Mouse (Mus musculus): ENCODE data around the gene Gm3543. TPM values are rescaled to one million over a fixed set of nuclear protein-coding genes. Genes with fewer than 3 reads are reported as not detected.
"Not testable (repeated sequence)": the region's sequence is repeated elsewhere in the genome, so short reads cannot be mapped to it uniquely, and the experiment has no call there.

Gm3543 gene
- polyA plus RNA-seq (2016; fragmentation: Nextera tagmentation; extraction: Ambion mirVana) = not detected in 2 replicates

DNA sequence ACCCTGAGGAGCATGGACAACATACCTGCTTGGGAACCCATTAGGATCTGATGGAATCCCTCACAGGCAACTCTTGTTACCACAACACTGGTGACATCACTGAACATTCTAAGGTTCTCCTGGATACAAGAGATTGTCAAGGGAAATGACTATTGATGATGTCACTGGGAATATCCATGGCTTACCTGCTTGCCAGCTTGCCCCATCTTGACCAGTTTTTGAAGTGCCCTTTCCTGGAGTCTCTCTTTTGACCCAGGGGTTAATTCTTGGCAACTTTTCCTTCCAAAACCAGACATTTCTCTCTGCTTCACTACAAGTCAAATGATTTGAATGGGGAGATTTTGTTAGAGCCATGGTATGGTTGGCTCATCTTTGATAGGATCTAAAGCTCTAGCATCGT lies at the start of gene Gm3543:
Gene Gm3543 (minus strand): TSS at position 101 of the 400 bp plus-strand sequence.
- not testable (repeated sequence) for H3K27me3 ChIP-seq; H3K4me1 ChIP-seq; H3K36me3 ChIP-seq; H3K4me2 ChIP-seq (replicated peaks); H3K9me3 ChIP-seq (replicated peaks); H3K4me3 ChIP-seq; H3K27ac ChIP-seq; ATAC-seq (ENCODE audit: low FRiP score); H3K9ac ChIP-seq
- WGBS = 82% methylated on average over 1 of the region's 1 CpGs

- not testable (repeated sequence) for ATAC-seq (ENCODE audit: low FRiP score); H3K9me3 ChIP-seq (replicated peaks); H3K4me1 ChIP-seq; H3K9ac ChIP-seq; H3K4me2 ChIP-seq (replicated peaks); H3K27ac ChIP-seq; H3K4me3 ChIP-seq; H3K27me3 ChIP-seq; H3K36me3 ChIP-seq
- 64% methylated on average over 3 of the region's 3 CpGs for WGBS
Observed at GRCm38 (mm10) chr14:41968596-41968995, 14.5 kb downstream of the Gm3543 start.

- H3K9ac ChIP-seq; ATAC-seq (ENCODE audit: low FRiP score); H3K27me3 ChIP-seq; H3K4me1 ChIP-seq; H3K9me3 ChIP-seq (replicated peaks); H3K4me2 ChIP-seq (replicated peaks); H3K4me3 ChIP-seq; H3K36me3 ChIP-seq; H3K27ac ChIP-seq: not testable (repeated sequence)
- 84% methylated on average over 1 of the region's 1 CpGs for WGBS
Observed at GRCm38 (mm10) chr14:41967827-41968226, 15.3 kb downstream of the Gm3543 start, which contains the start of gene Gm6401. Gene Gm6401 (minus strand): TSS chr14:41967927.

DNA sequence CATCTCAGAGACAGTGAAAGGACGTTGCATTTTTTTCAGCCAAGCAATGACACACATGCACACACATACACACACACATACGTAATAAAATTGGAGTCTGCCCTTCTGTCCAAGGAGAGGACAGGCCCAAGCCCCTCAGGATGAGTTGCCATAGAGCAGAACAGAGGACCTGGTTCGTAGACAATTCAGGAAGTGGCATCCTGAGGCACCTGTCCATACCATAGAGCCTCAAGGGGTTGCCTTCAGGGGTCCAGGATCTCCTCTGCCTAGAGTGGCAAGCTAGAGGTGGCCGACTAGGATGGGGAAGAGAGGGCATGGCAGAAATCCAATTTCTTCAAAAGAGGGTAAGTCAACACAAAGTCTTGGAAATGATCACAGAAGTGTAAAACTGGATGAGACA lies 19.0 kb downstream of the Gm3543 start:
- H3K4me2 ChIP-seq (replicated peaks); H3K9me3 ChIP-seq (replicated peaks); H3K27ac ChIP-seq; H3K4me1 ChIP-seq; H3K27me3 ChIP-seq; ATAC-seq (ENCODE audit: low FRiP score); H3K36me3 ChIP-seq; H3K9ac ChIP-seq; H3K4me3 ChIP-seq: not testable (repeated sequence)
- WGBS = 72% methylated on average over 4 of the region's 4 CpGs

DNA sequence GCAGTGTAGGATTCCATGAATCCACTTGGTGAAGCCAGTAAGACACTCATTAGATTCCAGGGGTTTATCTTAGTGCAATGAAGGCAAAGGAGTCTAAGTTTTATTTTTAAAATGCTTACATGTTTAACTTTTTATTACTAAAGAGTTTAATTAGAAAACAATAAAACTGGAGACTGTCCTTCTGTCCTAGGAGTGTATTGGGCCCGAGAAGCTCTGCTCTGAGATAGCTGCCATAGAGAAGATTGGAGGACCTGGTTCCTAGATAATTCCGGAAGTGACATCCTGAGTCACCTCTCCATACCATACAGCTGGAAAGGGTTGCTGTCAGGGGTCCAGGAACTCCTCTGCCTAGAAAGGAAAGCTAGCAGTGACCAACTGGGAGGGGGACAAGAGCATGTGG lies 39.4 kb downstream of the Gm3543 start, which contains the start of gene 1700024B05Rik:
Gene 1700024B05Rik (plus strand): TSS at position 301 of the 400 bp plus-strand sequence.
- not testable (repeated sequence) for H3K4me2 ChIP-seq (replicated peaks); ATAC-seq (ENCODE audit: low FRiP score); H3K4me1 ChIP-seq; H3K27ac ChIP-seq; H3K4me3 ChIP-seq; H3K27me3 ChIP-seq; H3K36me3 ChIP-seq; H3K9ac ChIP-seq; H3K9me3 ChIP-seq (replicated peaks)
- 73% methylated on average over 2 of the region's 2 CpGs for WGBS

Other genes with a start within 250 kb of the Gm3543 start
- not detected in 2 replicates for gene Gm7929, start 232.7 kb downstream of the Gm3543 start, polyA plus RNA-seq (2016; fragmentation: Nextera tagmentation; extraction: Ambion mirVana)
- not detected in 2 replicates for gene Gm47189, start 210.9 kb downstream of the Gm3543 start, polyA plus RNA-seq (2016; fragmentation: Nextera tagmentation; extraction: Ambion mirVana)
- gene Gm7980, start 76.0 kb downstream of the Gm3543 start, polyA plus RNA-seq (2016; fragmentation: Nextera tagmentation; extraction: Ambion mirVana) = not detected in 2 replicates
- not detected in 2 replicates for gene 1700049E17Rik1, start 58.4 kb downstream of the Gm3543 start, polyA plus RNA-seq (2016; fragmentation: Nextera tagmentation; extraction: Ambion mirVana)
- gene 1700024B05Rik, start 39.3 kb downstream of the Gm3543 start, polyA plus RNA-seq (2016; fragmentation: Nextera tagmentation; extraction: Ambion mirVana) = not detected in 2 replicates
- not detected in 2 replicates for gene Gm6401, start 15.4 kb downstream of the Gm3543 start, polyA plus RNA-seq (2016; fragmentation: Nextera tagmentation; extraction: Ambion mirVana)
- gene Gm7951, start 134.0 kb upstream of the Gm3543 start, polyA plus RNA-seq (2016; fragmentation: Nextera tagmentation; extraction: Ambion mirVana) = not detected in 2 replicates
- not detected in 2 replicates for gene Gm17027, start 179.3 kb upstream of the Gm3543 start, polyA plus RNA-seq (2016; fragmentation: Nextera tagmentation; extraction: Ambion mirVana)
- gene Gm3573, start 207.5 kb upstream of the Gm3543 start, polyA plus RNA-seq (2016; fragmentation: Nextera tagmentation; extraction: Ambion mirVana) = not detected in 2 replicates